Mouse (Mus musculus) liver, postnatal 0 days (tissue): ENCODE measurements around the gene Rusc1. TPM values are rescaled to one million over a fixed set of nuclear protein-coding genes. Genes with fewer than 3 reads are reported as not detected.
A peak's percentile ranks its signal among the peaks of the same experiment; 100 is the strongest.
"Not testable (repeated sequence)": the region's sequence is repeated elsewhere in the genome, so short reads cannot be mapped to it uniquely, and the experiment has no call there.

ENCODE experiments used
- ATAC-seq: fragments of 200-750 bp; cut with Nextera tagmentation; 2 replicates; pipeline ENCODE4 v1.8.0; 2017; ENCODE audit warnings: mild to moderate bottlenecking, moderate library complexity
- DNase-seq: peaks from one replicate; pipeline ENCODE4 v3.0.0-alpha.2; 2016
- H3K27ac ChIP-seq: fragments of 300-500 bp; sonication (generic); 2 replicates; pipeline ENCODE4 v1.5.1; 2014; ENCODE audit warnings: antibody characterized with exemption, moderate library complexity, mild to moderate bottlenecking, low read depth
- H3K27me3 ChIP-seq: fragments of 300-500 bp; sonication (generic); 2 replicates; pipeline ENCODE4 v1.6.1; 2014; ENCODE audit warnings: low read length, control low read depth, mixed read lengths; ENCODE audit not compliant: insufficient read depth
- H3K36me3 ChIP-seq: fragments of 300-500 bp; sonication (generic); replicated peaks from 2 replicates; pipeline ENCODE4 v1.6.1; 2014; ENCODE audit warnings: mild to moderate bottlenecking, control low read depth, low read length, moderate library complexity, mixed read lengths; ENCODE audit not compliant: insufficient read depth
- H3K4me1 ChIP-seq: fragments of 300-500 bp; sonication (generic); 2 replicates; pipeline ENCODE4 v1.6.1; 2014; ENCODE audit warnings: antibody characterized with exemption, mild to moderate bottlenecking, control low read depth; ENCODE audit not compliant: insufficient read depth
- H3K4me2 ChIP-seq: fragments of 300-500 bp; sonication (generic); 2 replicates; pipeline ENCODE4 v1.6.1; 2014; ENCODE audit warnings: low read depth, mild to moderate bottlenecking, low read length, moderate library complexity, mixed read lengths
- H3K4me3 ChIP-seq: fragments of 300-500 bp; sonication (generic); 2 replicates; pipeline ENCODE4 v1.5.1; 2014; ENCODE audit warnings: low read depth, low read length
- H3K9ac ChIP-seq: fragments of 300-500 bp; sonication (generic); replicated peaks from 2 replicates; pipeline ENCODE4 v1.6.1; 2014; ENCODE audit warnings: mild to moderate bottlenecking, moderate library complexity
- H3K9me3 ChIP-seq: fragments of 300-500 bp; sonication (generic); 2 replicates; pipeline ENCODE4 v1.6.1; 2016; ENCODE audit warnings: mild to moderate bottlenecking, control low read depth, low read length, mixed read lengths
- CTCF ChIP-seq: sonication (generic); IDR thresholded peaks from 2 replicates; pipeline ENCODE4 v1.5.1; 2016; ENCODE audit warnings: antibody characterized with exemption, low read depth
- EP300 ChIP-seq: IDR thresholded peaks from 2 replicates; pipeline ENCODE4 v1.6.1; 2016; ENCODE audit warnings: antibody characterized with exemption, low read depth, mild to moderate bottlenecking
- WGBS: fragments of 180-500 bp; shearing (Covaris S2); extraction: QIAGEN DNeasy Blood & Tissue Kit; methylation state at CpG from one replicate; pipeline ENCODE4 v1.1.7; 2014; ENCODE audit not compliant: insufficient replicate concordance; 5-methylcytosine and 5-hydroxymethylcytosine counted together
- polyA plus RNA-seq: library from polyadenylated mRNA; unstranded; fragments of >200 nt; fragmentation: Nextera tagmentation; extraction: Ambion mirVana; gene quantifications from 2 replicates; pipeline ENCODE4 v1.2.1, GENCODE M21; 2015

Rusc1 gene
- polyA plus RNA-seq, 1 experiment from 2014 or later: 2.5 TPM

DNA sequence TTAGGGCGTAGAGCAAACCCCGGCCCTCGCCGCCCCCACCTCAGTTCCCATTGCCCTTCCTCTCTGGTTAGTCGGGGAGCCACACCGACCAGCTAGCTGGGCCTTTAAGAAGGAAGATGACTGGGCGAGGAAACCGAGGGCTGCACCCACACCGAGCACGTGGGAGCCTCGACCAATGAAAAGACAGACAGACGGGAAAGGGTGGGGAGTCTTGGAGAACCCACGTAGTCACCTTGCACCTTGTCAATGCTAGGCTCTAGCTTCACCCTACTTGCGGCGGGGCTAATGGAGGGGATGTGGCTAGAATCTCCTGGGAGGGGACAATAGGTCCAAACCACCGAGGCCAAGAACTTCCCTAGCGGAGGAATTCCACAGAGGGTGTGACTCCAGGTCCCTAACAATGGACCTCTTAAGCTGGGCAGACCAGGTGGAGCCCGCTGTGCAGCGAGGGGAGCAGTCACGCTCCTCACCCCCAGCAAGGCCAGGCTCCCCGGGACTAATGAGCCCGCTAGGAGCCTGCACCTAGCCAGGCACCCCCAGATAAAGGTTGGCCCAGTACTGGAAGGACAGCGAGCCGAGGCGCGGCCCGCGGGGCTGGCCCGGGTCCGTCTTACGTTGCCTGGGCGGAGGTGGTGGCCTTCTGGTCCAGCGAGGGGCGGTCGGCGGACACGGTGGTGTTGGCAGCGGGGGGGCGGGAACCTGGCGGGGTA, 3.1 kb downstream of the Rusc1 start:
- Histone ChIP-seq H3K36me3 (peaks cover 12% of the 10 kb centered on the region), H3K4me2 (peak overlapping the region; percentile 100), H3K4me1 (peaks cover 32% of the 10 kb centered on the region), H3K27ac (peak overlapping the region; percentile 55), H3K4me3 (peak overlapping the region; percentile 73), H3K9me3 (no peaks in the 10 kb centered on the region), H3K27me3 (peaks cover 24% of the 10 kb centered on the region), H3K9ac (peak overlapping the region; percentile 69)
- WGBS: under 1% methylated on average over 39 of the region's 40 CpGs
- ATAC-seq: peak; percentile 87
- DNase-seq: peak; percentile 85
- no peak for TF ChIP-seq CTCF
- no peak for TF ChIP-seq EP300

DNA sequence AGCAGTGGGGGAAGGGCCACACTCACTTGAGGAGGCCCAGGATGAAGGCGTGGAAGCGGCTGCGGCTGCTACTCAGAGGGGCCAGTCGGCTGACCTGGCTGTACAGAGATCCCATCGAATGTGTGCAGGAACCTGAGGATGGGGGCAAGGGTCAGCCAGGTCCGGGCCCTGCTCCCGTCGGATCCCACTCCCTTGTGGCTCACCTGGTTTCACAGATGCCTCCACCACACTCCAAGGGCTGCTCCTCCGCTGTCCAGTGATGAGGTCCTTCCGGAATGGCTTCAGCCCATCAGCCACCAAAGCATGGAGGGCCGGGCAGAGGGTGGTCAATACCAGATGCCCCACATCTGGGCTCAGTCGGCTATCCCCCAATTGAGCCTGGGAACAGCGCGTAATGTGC, 4.1 kb downstream of the Rusc1 start:
- Histone ChIP-seq H3K4me1 (peaks cover 34% of the 10 kb centered on the region), H3K4me3 (peak overlapping the region; percentile 73), H3K9ac (no peak overlapping the region), H3K36me3 (peaks cover 1% of the 10 kb centered on the region; the same call in 1 of the 2 replicates), H3K9me3 (no peaks in the 10 kb centered on the region), H3K27me3 (peaks cover 24% of the 10 kb centered on the region), H3K27ac (no peak overlapping the region), H3K4me2 (peak overlapping the region; percentile 100)
- DNase-seq (no peak), ATAC-seq (no peak)
- WGBS: 46% methylated on average over 14 of the region's 14 CpGs
- TF ChIP-seq EP300: no peak
- TF ChIP-seq CTCF: no peak

GRCm38 (mm10) chr3:89087338-89088110, 5.6 kb downstream of the Rusc1 start:
- no peaks in the 10 kb centered on the region for H3K36me3 ChIP-seq
- H3K4me1 ChIP-seq: peaks cover 29% of the 10 kb centered on the region
- H3K27me3 ChIP-seq: peaks cover 17% of the 10 kb centered on the region
- H3K4me3 ChIP-seq: no peak overlapping the region
- no peaks in the 10 kb centered on the region for H3K9me3 ChIP-seq
- no peak overlapping the region for H3K27ac ChIP-seq
- ATAC-seq (no peak), DNase-seq (peak; percentile 91)
- no peak for TF ChIP-seq EP300
- peak; percentile 86 for TF ChIP-seq CTCF
- peak overlapping the region; percentile 61 for H3K4me2 ChIP-seq
- WGBS: 17% methylated on average over 20 of the region's 21 CpGs
- H3K9ac ChIP-seq: no peak overlapping the region

DNA sequence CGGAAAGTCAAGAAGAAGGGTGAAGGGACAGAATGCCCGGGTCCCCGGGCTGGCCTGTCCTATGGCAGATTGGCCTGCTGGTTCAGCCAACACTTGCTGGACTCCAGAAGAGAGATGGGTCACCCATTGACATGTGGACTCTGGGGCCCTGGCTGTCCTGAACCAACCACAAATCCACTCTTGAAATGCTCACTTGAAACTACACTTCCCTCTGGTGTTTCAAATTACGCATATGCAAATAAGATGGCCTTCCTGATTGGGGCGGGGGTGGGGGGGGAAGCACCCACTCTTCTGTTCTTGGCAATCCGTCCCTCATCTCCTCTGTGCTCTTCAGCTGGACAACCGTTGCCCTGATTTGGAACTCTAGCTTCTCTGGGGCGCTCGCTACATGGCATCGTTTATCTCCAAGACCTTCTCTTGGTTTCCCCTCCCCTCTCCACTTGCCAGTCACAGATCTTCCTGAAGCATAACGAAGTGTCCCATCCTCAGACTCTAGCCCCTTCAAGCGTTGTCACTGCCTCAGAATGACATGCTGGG, 8.4 kb downstream of the Rusc1 start:
- H3K27ac ChIP-seq: no peak overlapping the region
- WGBS: 75% methylated on average over 12 of the region's 12 CpGs

GRCm38 (mm10) chr3:89084133-89084532, 9.0 kb downstream of the Rusc1 start:
- Histone ChIP-seq H3K36me3 (peaks cover 7% of the 10 kb centered on the region), H3K27me3 (no peaks in the 10 kb centered on the region), H3K4me3 (no peak overlapping the region), H3K4me2 (no peak overlapping the region), H3K9ac (no peak overlapping the region), H3K9me3 (no peaks in the 10 kb centered on the region), H3K4me1 (peaks cover 13% of the 10 kb centered on the region), H3K27ac (no peak overlapping the region)
- no peak for TF ChIP-seq CTCF
- TF ChIP-seq EP300: no peak
- WGBS: 75% methylated on average over 2 of the region's 2 CpGs
- DNase-seq (no peak), ATAC-seq (no peak)

More for the DNA sequence above, 8.4 kb downstream of the Rusc1 start:
- Histone ChIP-seq H3K27me3 (no peaks in the 10 kb centered on the region), H3K4me3 (no peak overlapping the region), H3K4me1 (peaks cover 17% of the 10 kb centered on the region), H3K9me3 (no peaks in the 10 kb centered on the region), H3K4me2 (no peak overlapping the region), H3K9ac (no peak overlapping the region), H3K36me3 (peaks cover under 1% of the 10 kb centered on the region; the same call in 1 of the 2 replicates)
- ATAC-seq: no peak
- TF ChIP-seq EP300 (no peak), CTCF (no peak)
- no peak for DNase-seq

DNA sequence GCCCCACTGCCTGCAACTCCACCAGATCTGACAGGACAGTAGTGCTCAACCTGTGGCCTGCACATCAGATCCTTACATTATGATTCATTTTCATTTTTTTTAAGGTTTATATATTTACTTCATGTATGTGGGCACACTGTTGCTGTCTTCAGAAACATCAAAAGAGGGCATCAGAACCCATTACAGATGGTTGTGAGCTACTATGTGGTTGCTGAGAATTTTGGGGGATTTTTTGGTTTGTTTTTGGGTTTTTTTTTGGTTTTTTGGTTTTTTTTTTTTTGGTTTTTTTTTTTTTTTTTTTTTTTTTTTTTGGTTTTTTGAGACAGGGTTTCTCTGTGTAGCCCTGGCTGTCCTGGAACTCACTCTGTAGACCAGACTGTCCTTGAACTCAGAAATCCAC, 10.8 kb downstream of the Rusc1 start:
- not testable (repeated sequence) for H3K4me2 ChIP-seq, H3K9me3 ChIP-seq, H3K4me3 ChIP-seq, H3K27ac ChIP-seq, H3K4me1 ChIP-seq, H3K27me3 ChIP-seq, ATAC-seq, H3K9ac ChIP-seq, DNase-seq
- H3K36me3 ChIP-seq: peaks cover 18% of the 10 kb centered on the region
